Mouse (Mus musculus): Measurements from ENCODE around the gene Rangap1. TPM values are rescaled to one million over a fixed set of nuclear protein-coding genes. Genes with fewer than 3 reads are reported as not detected.

Gene Rangap1
- total and polyA plus RNA-seq, 2 experiments from 2014 or later: 133 to 163 TPM

DNA sequence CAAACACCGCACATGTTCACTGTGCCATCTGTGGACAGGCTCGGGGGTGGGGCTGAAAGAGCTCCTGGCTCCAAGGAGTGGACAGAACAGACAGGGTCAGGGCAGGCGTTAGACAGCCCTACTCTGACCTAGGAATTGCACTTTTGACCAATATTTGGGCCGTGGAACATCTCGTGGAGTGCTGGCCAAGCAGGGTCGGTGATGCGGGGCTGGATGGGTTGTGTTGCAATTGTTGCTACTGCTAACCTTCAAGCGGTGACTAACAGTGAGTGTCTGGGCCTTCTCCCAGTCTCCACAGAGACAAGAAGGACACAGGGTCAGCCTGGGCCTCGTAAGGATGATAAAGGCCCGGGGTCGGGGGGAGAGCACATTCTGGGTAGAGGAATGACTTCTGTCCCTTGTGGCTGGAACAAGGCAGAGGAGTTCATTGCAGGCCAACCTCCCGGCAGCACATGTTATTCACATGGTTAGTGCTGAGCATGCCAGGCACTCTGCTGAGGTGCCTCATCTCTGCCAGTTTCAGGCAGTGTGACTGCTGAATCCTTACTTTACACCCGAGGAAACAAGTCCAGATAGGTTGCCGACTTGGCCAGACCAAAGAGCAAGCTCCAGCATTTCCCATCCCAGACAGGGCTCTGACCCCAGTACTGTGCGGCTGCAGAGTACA lies 29.3 kb upstream of the Rangap1 start:
- no peaks in the 10 kb centered on the region for H3K9me3 ChIP-seq (ENCODE audit: low read length)
- 92% methylated on average over 15 of the region's 15 CpGs for WGBS
- TF ChIP-seq CTCF (IDR thresholded peaks at IDR 0.05; ENCODE audit: low read depth): no peak
- H3K4me2 ChIP-seq (ENCODE audit: low read depth): no peak overlapping the region
- H3K4me3 ChIP-seq (ENCODE audit: low read depth, low read length): no peak overlapping the region
- H3K27me3 ChIP-seq (ENCODE audit: insufficient read depth, low read length): no peaks in the 10 kb centered on the region
- no peak for DNase-seq
- no peak overlapping the region for H3K27ac ChIP-seq (ENCODE audit: low read depth, low read length)
- peaks cover 84% of the 10 kb centered on the region for H3K36me3 ChIP-seq (ENCODE audit: insufficient read depth)
- H3K9ac ChIP-seq: no peak overlapping the region
- no peak for ATAC-seq
- no peaks in the 10 kb centered on the region for H3K4me1 ChIP-seq (ENCODE audit: insufficient read depth)

GRCm38 (mm10) chr15:81772431-81773120 lies 27.2 kb upstream of the Rangap1 start:
- H3K9ac ChIP-seq: no peak overlapping the region
- TF ChIP-seq CTCF (IDR thresholded peaks at IDR 0.05; ENCODE audit: low read depth): no peak
- no peaks in the 10 kb centered on the region for H3K27me3 ChIP-seq (ENCODE audit: insufficient read depth, low read length)
- DNase-seq (no peak), ATAC-seq (no peak)
- WGBS: 88% methylated on average over 20 of the region's 20 CpGs
- H3K36me3 ChIP-seq (ENCODE audit: insufficient read depth): peaks cover 77% of the 10 kb centered on the region
- H3K9me3 ChIP-seq (ENCODE audit: low read length): no peaks in the 10 kb centered on the region
- no peaks in the 10 kb centered on the region for H3K4me1 ChIP-seq (ENCODE audit: insufficient read depth)
- H3K4me2 ChIP-seq (ENCODE audit: low read depth): no peak overlapping the region
- no peak overlapping the region for H3K27ac ChIP-seq (ENCODE audit: low read depth, low read length)
- no peak overlapping the region for H3K4me3 ChIP-seq (ENCODE audit: low read depth, low read length)

DNA sequence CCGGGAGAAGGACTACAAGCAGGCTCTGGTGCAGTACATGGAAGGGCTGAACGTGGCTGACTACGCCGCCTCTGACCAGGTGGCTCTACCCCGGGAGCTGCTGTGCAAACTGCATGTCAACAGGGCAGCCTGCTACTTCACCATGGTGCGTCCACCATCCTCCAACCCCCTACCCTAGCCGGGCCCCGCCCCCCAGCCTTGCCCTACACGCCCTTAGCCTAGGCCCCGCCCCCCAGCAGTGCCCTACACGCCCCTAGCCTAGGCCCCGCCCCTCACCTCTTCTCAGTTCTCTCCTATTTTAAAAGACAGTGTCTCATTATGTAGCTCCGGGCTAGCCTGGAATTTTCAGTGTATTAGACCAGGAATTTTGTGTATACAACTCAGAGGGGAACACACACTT lies 23.7 kb upstream of the Rangap1 start:
- no peak for TF ChIP-seq CTCF (IDR thresholded peaks at IDR 0.05; ENCODE audit: low read depth)
- no peak overlapping the region for H3K9ac ChIP-seq
- H3K4me1 ChIP-seq (ENCODE audit: insufficient read depth): no peaks in the 10 kb centered on the region
- 62% methylated on average over 13 of the region's 13 CpGs for WGBS
- DNase-seq: no peak
- no peaks in the 10 kb centered on the region for H3K27me3 ChIP-seq (ENCODE audit: insufficient read depth, low read length)
- no peak for ATAC-seq
- peaks cover 42% of the 10 kb centered on the region for H3K36me3 ChIP-seq (ENCODE audit: insufficient read depth)
- H3K9me3 ChIP-seq (ENCODE audit: low read length): no peaks in the 10 kb centered on the region
- H3K4me3 ChIP-seq (ENCODE audit: low read depth, low read length): no peak overlapping the region
- no peak overlapping the region for H3K27ac ChIP-seq (ENCODE audit: low read depth, low read length)
- no peak overlapping the region for H3K4me2 ChIP-seq (ENCODE audit: low read depth)

- WGBS: 92% methylated on average over 5 of the region's 5 CpGs
- Histone ChIP-seq H3K9me3 (ENCODE audit: low read length) (no peaks in the 10 kb centered on the region), H3K4me2 (ENCODE audit: low read depth) (no peak overlapping the region), H3K36me3 (ENCODE audit: insufficient read depth) (peaks cover 19% of the 10 kb centered on the region), H3K4me1 (ENCODE audit: insufficient read depth) (no peaks in the 10 kb centered on the region), H3K4me3 (ENCODE audit: low read depth, low read length) (no peak overlapping the region), H3K9ac (no peak overlapping the region), H3K27me3 (ENCODE audit: insufficient read depth, low read length) (no peaks in the 10 kb centered on the region), H3K27ac (ENCODE audit: low read depth, low read length) (no peak overlapping the region)
- ATAC-seq: no peak
- TF ChIP-seq CTCF (IDR thresholded peaks at IDR 0.05; ENCODE audit: low read depth): no peak
- DNase-seq: no peak
Observed at GRCm38 (mm10) chr15:81766439-81766838, 21.1 kb upstream of the Rangap1 start.

DNA sequence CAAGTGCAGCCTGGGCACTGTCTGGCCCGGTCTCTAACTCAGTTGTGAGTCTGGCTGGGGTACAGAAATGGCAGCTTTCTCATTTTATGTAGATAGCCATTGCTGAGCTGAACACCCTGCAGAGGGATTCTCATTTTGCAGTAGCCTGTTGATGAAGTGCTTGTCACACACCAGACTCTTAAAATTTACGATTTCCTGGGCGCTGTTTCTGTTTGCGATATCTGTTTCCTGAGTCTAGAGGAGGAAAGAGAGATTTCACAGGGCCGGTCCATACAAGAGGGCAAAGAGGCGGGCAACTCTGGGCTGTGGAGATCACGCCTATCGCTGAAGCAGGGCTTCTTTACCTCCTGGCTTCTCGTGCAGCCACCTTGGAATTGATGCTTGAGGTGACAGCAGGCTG lies 20.3 kb upstream of the Rangap1 start:
- Histone ChIP-seq H3K27ac (ENCODE audit: low read depth, low read length) (no peak overlapping the region), H3K36me3 (ENCODE audit: insufficient read depth) (peaks cover 19% of the 10 kb centered on the region), H3K4me3 (ENCODE audit: low read depth, low read length) (no peak overlapping the region), H3K9ac (no peak overlapping the region), H3K4me1 (ENCODE audit: insufficient read depth) (no peaks in the 10 kb centered on the region), H3K4me2 (ENCODE audit: low read depth) (no peak overlapping the region), H3K27me3 (ENCODE audit: insufficient read depth, low read length) (no peaks in the 10 kb centered on the region), H3K9me3 (ENCODE audit: low read length) (no peaks in the 10 kb centered on the region)
- no peak for TF ChIP-seq CTCF (IDR thresholded peaks at IDR 0.05; ENCODE audit: low read depth)
- 84% methylated on average over 9 of the region's 9 CpGs for WGBS
- no peak for DNase-seq
- no peak for ATAC-seq

DNA sequence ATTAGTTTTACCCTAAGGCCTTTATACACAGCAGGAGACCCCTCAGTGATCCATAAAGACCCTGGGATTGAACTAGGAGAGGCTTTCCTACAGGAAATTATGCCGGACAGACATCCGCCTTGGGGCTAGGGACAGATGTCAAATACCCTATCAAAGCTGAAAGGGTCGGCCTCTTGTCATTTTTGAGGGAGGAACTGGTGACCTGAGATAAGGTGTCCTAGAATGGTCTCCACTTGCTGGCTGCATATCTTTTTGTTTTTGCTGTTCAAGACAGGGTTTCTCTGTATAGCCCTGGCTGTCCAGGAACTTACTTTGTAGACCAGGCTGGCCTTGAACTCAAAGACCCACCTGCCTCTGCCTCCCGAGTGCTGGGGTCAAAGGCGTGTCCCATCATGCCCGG lies 19.2 kb upstream of the Rangap1 start:
- no peak for ATAC-seq
- H3K4me2 ChIP-seq (ENCODE audit: low read depth): no peak overlapping the region
- H3K4me1 ChIP-seq (ENCODE audit: insufficient read depth): no peaks in the 10 kb centered on the region
- no peak for DNase-seq
- H3K9ac ChIP-seq: no peak overlapping the region
- H3K9me3 ChIP-seq (ENCODE audit: low read length): no peaks in the 10 kb centered on the region
- H3K36me3 ChIP-seq (ENCODE audit: insufficient read depth): peaks cover 13% of the 10 kb centered on the region
- no peak overlapping the region for H3K4me3 ChIP-seq (ENCODE audit: low read depth, low read length)
- 88% methylated on average over 6 of the region's 6 CpGs for whole genome bisulfite sequencing
- no peaks in the 10 kb centered on the region for H3K27me3 ChIP-seq (ENCODE audit: insufficient read depth, low read length)
- no peak for TF ChIP-seq CTCF (IDR thresholded peaks at IDR 0.05; ENCODE audit: low read depth)
- H3K27ac ChIP-seq (ENCODE audit: low read depth, low read length): no peak overlapping the region

GRCm38 (mm10) chr15:81761959-81762358 lies 16.6 kb upstream of the Rangap1 start:
- WGBS: 87% methylated on average over 3 of the region's 3 CpGs
- H3K4me1 ChIP-seq (ENCODE audit: insufficient read depth): no peaks in the 10 kb centered on the region
- ATAC-seq: no peak
- TF ChIP-seq CTCF (IDR thresholded peaks at IDR 0.05; ENCODE audit: low read depth): 0 out of 2 replicates have a peak, but pooled peaks have one; percentile 9
- no peak overlapping the region for H3K4me2 ChIP-seq (ENCODE audit: low read depth)
- no peak overlapping the region for H3K9ac ChIP-seq
- H3K4me3 ChIP-seq (ENCODE audit: low read depth, low read length): no peak overlapping the region
- H3K9me3 ChIP-seq (ENCODE audit: low read length): no peaks in the 10 kb centered on the region
- H3K27me3 ChIP-seq (ENCODE audit: insufficient read depth, low read length): no peaks in the 10 kb centered on the region
- H3K27ac ChIP-seq (ENCODE audit: low read depth, low read length): no peak overlapping the region
- DNase-seq: no peak
- H3K36me3 ChIP-seq (ENCODE audit: insufficient read depth): no peaks in the 10 kb centered on the region
